Mouse (Mus musculus) forebrain, embryonic 13.5 days (tissue): ENCODE results near the gene Nmrk2. TPM values are rescaled to one million over a fixed set of nuclear protein-coding genes. Genes with fewer than 3 reads are reported as not detected.
"Not testable (repeated sequence)": the region's sequence is repeated elsewhere in the genome, so short reads cannot be mapped to it uniquely, and the experiment has no call there.

ENCODE experiments used
- ATAC-seq: fragments of 200-750 bp; cut with Nextera tagmentation; 2 replicates; pipeline ENCODE4 v1.8.0; 2017
- H3K27ac ChIP-seq: fragments of 300-500 bp; sonication (generic); 2 replicates; pipeline ENCODE4 v1.5.1; 2015; ENCODE audit warnings: inconsistent platforms, mild to moderate bottlenecking, moderate library complexity
- H3K27me3 ChIP-seq: fragments of 300-500 bp; sonication (generic); 2 replicates; pipeline ENCODE4 v1.6.1; 2015; ENCODE audit warnings: mild to moderate bottlenecking, inconsistent platforms
- H3K36me3 ChIP-seq: fragments of 300-500 bp; sonication (generic); 2 replicates; pipeline ENCODE4 v1.6.1; 2015; ENCODE audit warnings: mild to moderate bottlenecking, inconsistent platforms; ENCODE audit not compliant: poor library complexity, severe bottlenecking
- H3K4me1 ChIP-seq: fragments of 300-500 bp; sonication (generic); 2 replicates; pipeline ENCODE4 v1.6.1; 2015; ENCODE audit warnings: inconsistent platforms
- H3K4me2 ChIP-seq: fragments of 300-500 bp; sonication (generic); 2 replicates; pipeline ENCODE4 v1.6.1; 2015; ENCODE audit warnings: inconsistent platforms, mild to moderate bottlenecking, moderate library complexity
- H3K4me3 ChIP-seq: fragments of 300-500 bp; sonication (generic); 2 replicates; pipeline ENCODE4 v1.5.1; 2015; ENCODE audit warnings: mild to moderate bottlenecking, inconsistent platforms
- H3K9ac ChIP-seq: fragments of 300-500 bp; sonication (generic); 2 replicates; pipeline ENCODE4 v1.6.1; 2015; ENCODE audit warnings: mild to moderate bottlenecking, inconsistent platforms
- H3K9me3 ChIP-seq: fragments of 300-500 bp; sonication (generic); replicated peaks from 2 replicates; pipeline ENCODE4 v1.6.1; 2016; ENCODE audit warnings: inconsistent platforms
- WGBS: fragments of 180-500 bp; shearing (Covaris S2); methylation state at CpG from one replicate; pipeline ENCODE4 v1.1.7; 2015; 5-methylcytosine and 5-hydroxymethylcytosine counted together
- polyA plus RNA-seq: library from polyadenylated mRNA; unstranded; fragments of >200 nt; fragmentation: Nextera tagmentation; extraction: Ambion mirVana; gene quantifications from 2 replicates; pipeline ENCODE4 v1.2.1, GENCODE M21; 2015

The Nmrk2 gene
- polyA plus RNA-seq, 1 experiment from 2014 or later, result not detected

DNA sequence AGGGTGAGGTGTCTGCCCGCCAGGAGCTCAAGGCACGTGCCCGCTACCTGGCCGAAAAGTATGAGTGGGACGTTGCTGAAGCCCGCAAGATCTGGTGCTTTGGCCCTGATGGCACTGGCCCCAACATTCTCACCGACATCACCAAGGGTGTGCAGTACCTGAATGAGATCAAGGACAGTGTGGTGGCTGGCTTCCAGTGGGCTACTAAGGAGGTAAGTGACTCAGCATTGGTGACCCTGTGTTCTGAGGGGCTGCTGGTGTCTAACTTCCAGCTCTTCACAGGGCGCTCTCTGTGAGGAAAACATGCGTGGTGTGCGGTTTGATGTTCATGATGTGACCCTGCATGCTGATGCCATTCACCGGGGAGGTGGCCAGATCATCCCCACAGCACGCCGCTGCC is 20.9 kb downstream of the Nmrk2 start:
- Histone ChIP-seq H3K27ac (no peak overlapping the region), H3K36me3 (peaks cover 70% of the 10 kb centered on the region), H3K4me1 (peaks cover 56% of the 10 kb centered on the region), H3K27me3 (no peaks in the 10 kb centered on the region), H3K9ac (no peak overlapping the region), H3K4me2 (no peak overlapping the region), H3K9me3 (no peaks in the 10 kb centered on the region), H3K4me3 (no peak overlapping the region)
- no peak for ATAC-seq
- 92% methylated on average over 13 of the region's 13 CpGs for WGBS

DNA sequence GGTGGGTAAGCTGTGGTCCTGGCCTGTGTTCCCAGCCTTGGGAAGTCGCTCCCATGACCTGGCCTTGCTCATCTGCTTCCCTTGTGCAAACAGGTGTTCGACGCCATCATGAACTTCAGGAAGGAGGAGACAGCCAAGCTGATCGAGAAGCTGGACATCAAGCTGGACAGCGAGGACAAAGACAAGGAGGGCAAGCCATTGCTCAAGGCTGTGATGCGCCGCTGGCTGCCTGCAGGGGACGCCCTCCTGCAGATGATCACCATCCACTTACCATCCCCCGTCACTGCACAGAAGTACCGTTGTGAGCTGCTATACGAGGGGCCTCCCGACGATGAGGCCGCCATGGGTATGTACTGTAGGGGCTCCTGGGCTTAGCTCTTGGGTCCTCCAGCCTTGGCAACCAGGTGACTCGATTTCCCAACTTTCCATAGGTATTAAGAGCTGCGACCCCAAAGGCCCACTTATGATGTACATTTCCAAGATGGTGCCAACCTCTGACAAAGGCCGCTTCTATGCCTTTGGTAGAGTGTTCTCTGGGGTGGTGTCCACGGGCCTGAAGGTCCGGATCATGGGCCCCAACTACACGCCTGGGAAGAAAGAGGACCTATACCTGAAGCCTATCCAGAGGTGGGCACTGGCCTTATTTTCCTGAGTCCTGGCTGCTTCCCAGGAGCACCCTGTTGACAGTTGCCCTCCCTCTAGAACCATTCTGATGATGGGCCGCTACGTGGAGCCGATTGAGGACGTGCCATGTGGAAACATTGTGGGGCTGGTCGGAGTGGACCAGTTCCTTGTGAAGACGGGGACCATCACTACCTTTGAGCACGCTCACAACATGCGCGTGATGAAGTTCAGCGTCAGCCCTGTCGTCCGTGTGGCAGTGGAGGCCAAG is 22.2 kb downstream of the Nmrk2 start:
- Histone ChIP-seq H3K36me3 (peaks cover 60% of the 10 kb centered on the region), H3K9me3 (no peaks in the 10 kb centered on the region), H3K9ac (no peak overlapping the region; the same call in 1 of the 2 replicates), H3K4me2 (no peak overlapping the region), H3K4me1 (peaks cover 63% of the 10 kb centered on the region), H3K27ac (no peak overlapping the region), H3K27me3 (no peaks in the 10 kb centered on the region), H3K4me3 (no peak overlapping the region)
- no peak for ATAC-seq
- 90% methylated on average over 32 of the region's 32 CpGs for WGBS

DNA sequence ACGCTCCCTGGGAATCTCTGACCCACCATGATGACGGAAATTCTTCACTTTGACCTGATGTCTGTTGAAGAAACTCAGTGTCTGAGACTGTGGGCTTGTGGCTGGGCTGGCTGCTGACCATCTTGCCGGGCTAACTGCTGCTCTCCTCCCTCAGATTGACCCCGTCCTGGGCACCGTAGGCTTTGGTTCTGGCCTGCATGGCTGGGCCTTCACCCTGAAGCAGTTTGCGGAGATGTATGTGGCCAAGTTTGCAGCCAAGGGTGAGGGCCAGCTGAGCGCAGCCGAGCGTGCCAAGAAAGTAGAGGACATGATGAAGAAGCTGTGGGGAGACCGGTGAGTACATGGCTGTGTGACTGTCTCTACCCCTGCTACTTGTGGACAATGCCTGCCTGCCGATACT is 22.9 kb downstream of the Nmrk2 start:
- H3K27me3 ChIP-seq, result no peaks in the 10 kb centered on the region
- H3K9me3 ChIP-seq, result no peaks in the 10 kb centered on the region
- peak overlapping the region; percentile 98; the same call in 1 of the 2 replicates for H3K4me2 ChIP-seq
- peak overlapping the region; percentile 17; the same call in 1 of the 2 replicates for H3K9ac ChIP-seq
- H3K27ac ChIP-seq, result no peak overlapping the region
- H3K36me3 ChIP-seq, result peaks cover 53% of the 10 kb centered on the region
- ATAC-seq, result no peak
- WGBS, result 93% methylated on average over 11 of the region's 11 CpGs
- peaks cover 65% of the 10 kb centered on the region for H3K4me1 ChIP-seq
- H3K4me3 ChIP-seq, result no peak overlapping the region; the same call in 1 of the 2 replicates

DNA sequence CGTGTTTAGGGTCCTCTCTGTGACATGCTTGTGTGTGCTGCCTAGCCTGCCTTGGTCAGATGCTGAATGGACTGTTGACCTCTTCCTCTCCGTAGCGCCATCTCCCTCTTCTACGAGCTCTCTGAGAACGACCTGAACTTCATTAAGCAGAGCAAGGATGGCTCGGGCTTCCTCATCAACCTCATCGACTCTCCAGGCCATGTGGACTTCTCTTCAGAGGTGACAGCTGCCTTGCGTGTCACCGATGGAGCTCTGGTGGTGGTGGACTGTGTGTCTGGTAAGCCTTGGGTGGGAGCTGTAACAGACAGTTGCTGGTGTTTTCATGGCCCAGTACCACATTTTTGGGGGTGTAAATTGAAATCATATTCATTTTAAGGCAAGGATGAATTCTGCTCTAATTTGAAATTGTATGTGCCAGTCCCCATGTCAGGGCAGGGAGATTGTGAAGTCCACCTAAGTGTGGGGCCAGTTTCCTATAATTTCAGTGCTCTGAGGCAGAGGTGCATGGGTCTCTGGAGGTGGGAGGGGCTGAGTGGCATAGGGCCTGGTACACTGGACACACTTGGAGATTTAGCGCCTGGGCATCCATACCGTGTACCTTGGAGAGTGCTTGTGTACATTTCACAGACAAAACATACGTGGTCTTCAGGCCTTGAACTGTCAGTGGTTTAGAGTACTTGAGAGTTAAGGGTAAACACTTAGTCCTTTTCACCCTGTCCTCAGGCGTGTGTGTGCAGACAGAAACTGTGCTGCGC is 23.7 kb downstream of the Nmrk2 start:
- H3K36me3 ChIP-seq, result peaks cover 53% of the 10 kb centered on the region
- H3K27me3 ChIP-seq, result no peaks in the 10 kb centered on the region
- peak overlapping the region; percentile 98 for H3K4me2 ChIP-seq
- no peak for ATAC-seq
- WGBS, result 72% methylated on average over 14 of the region's 14 CpGs
- peaks cover 67% of the 10 kb centered on the region for H3K4me1 ChIP-seq
- H3K9me3 ChIP-seq, result no peaks in the 10 kb centered on the region
- peak overlapping the region; percentile 99 for H3K4me3 ChIP-seq
- H3K9ac ChIP-seq, result peak overlapping the region; percentile 100
- H3K27ac ChIP-seq, result 0 out of 2 replicates have a peak overlapping the region, but pooled peaks have one; percentile 88

DNA sequence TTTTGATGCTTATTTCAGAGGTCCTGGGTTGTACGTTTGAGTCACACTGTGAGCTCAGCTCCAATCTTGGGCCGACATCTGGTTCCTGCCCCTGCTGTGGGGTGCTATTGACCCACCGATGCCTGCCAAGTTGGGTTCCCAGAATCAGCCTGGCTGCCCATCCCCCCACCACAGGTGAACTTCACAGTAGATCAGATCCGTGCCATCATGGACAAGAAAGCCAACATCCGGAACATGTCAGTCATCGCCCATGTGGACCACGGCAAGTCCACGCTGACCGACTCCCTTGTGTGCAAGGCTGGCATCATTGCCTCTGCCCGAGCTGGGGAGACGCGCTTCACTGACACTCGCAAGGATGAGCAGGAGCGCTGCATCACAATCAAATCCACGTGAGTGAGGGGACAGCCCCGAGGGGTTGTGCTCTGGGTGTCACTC is 24.3 kb downstream of the Nmrk2 start:
- peaks cover 67% of the 10 kb centered on the region for H3K4me1 ChIP-seq
- peak overlapping the region; percentile 99 for H3K4me3 ChIP-seq
- no peak for ATAC-seq
- peak overlapping the region; percentile 100 for H3K9ac ChIP-seq
- peaks cover 53% of the 10 kb centered on the region for H3K36me3 ChIP-seq
- peak overlapping the region; percentile 88; the same call in 1 of the 2 replicates for H3K27ac ChIP-seq
- peak overlapping the region; percentile 98 for H3K4me2 ChIP-seq
- WGBS, result 15% methylated on average over 16 of the region's 16 CpGs
- H3K27me3 ChIP-seq, result no peaks in the 10 kb centered on the region
- H3K9me3 ChIP-seq, result no peaks in the 10 kb centered on the region

DNA sequence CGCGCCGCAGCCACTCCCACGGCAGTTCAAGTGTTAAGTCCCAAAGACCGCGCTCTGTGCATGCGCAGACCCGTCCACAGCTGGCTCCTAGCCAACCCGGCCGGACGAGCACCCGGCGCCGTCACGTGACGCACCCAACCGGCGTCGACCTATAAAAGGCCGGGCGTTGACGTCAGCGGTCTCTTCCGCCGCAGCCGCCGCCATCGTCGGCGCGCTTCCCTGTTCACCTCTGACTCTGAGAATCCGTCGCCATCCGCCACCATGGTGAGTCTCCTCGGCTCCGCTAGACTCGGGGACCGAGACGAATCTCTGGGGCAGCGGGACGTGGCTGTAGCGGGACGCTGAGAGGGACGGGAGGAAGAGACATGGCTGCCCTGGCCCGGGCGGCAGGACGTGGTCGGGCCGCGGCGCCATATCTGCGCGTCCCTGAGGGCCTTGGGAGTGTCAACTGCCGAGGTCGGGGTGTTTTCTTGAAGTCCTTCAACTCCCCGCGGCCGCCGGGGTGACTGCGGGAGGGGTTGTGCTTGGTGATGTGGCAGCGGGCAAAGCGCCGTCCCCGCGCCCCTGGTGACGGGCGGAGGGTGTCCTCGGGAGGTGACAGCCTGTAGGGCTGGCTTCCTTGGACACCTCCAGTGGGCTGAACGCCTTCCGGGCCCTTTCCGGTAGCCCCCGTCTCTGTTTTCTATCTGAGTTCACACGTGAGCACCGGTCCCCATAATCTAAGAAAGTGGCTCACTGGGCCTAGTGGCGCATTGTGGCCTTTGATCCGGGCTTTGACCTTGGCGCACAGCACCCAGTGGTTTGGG is 25.2 kb downstream of the Nmrk2 start, which contains the start of gene Eef2:
Gene Eef2 (plus strand): TSS at position 166 of the 806 bp plus-strand sequence.
- peak within 1 kb of the TSS; percentile 98 for H3K4me2 ChIP-seq
- no peaks in the 10 kb centered on the region for H3K9me3 ChIP-seq
- 0% methylated on average over 76 of the region's 77 CpGs for WGBS
- peaks cover 44% of the 10 kb centered on the region for H3K36me3 ChIP-seq
- peak within 1 kb of the TSS; percentile 99 for H3K4me3 ChIP-seq
- peak; percentile 74 for ATAC-seq
- H3K27me3 ChIP-seq, result no peaks in the 10 kb centered on the region
- peaks cover 59% of the 10 kb centered on the region for H3K4me1 ChIP-seq
- H3K9ac ChIP-seq, result peak within 1 kb of the TSS; percentile 100
- H3K27ac ChIP-seq, result peak within 1 kb of the TSS; percentile 93

DNA sequence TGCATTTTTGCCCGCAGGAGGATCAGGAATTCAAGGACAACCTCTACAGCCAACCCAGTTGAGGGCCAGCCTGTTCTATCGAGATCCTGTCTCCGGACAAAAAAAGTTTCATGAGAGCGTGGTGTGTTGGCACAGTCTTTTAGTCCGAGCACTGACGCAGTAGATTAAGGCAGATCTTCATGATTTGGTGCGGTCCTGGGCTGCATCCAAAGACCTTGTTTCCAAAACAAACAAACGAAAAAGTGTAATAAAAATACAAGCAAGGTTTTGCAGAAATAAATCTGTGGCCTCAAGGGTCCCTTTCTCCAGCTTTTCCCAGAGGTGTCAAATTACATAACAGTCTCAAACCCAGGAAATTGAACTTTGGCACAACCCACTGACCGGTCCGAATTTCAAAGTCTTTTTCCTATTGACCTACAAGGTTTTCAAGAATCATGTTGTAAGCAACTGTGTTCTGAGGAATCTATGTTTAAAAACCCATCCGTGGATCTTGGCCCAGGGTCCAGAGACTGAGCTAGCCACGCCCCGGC is 25.9 kb downstream of the Nmrk2 start:
- no peaks in the 10 kb centered on the region for H3K9me3 ChIP-seq
- H3K4me1 ChIP-seq, result peaks cover 52% of the 10 kb centered on the region
- 7% methylated on average over 13 of the region's 13 CpGs for WGBS

DNA sequence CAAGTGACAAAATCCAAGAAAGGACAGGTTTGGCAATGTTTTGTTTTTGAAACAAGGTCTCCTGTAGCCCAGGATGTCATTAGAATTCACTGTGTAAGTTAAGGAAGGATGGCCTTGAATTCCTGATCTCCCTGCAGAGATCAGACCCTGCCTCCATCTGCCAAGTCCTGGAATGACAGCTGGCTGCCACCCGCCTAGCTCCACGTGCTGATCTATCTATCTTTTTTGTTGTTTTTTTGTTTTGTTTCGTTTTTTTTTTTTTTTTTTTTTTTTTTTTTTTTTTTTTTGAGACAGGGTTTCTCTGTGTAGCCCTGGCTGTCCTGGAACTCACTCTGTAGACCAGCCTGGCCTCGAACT is 26.5 kb downstream of the Nmrk2 start:
- not testable (repeated sequence) for ATAC-seq, H3K27me3 ChIP-seq, H3K9me3 ChIP-seq
- WGBS, result 14% methylated on average over 4 of the region's 4 CpGs
- H3K36me3 ChIP-seq, result peaks cover 31% of the 10 kb centered on the region
- peaks cover 52% of the 10 kb centered on the region for H3K4me1 ChIP-seq
- H3K4me3 ChIP-seq, result peak overlapping the region; percentile 37
- peak overlapping the region; percentile 59 for H3K9ac ChIP-seq
- peak overlapping the region; percentile 98 for H3K4me2 ChIP-seq
- H3K27ac ChIP-seq, result peak overlapping the region; percentile 93

More for the DNA sequence above, 25.9 kb downstream of the Nmrk2 start:
- no peaks in the 10 kb centered on the region for H3K27me3 ChIP-seq
- no peak overlapping the region for H3K9ac ChIP-seq
- peak overlapping the region; percentile 93 for H3K27ac ChIP-seq
- peak overlapping the region; percentile 98 for H3K4me2 ChIP-seq
- peaks cover 37% of the 10 kb centered on the region for H3K36me3 ChIP-seq
- H3K4me3 ChIP-seq, result peak overlapping the region; percentile 99
- peak; percentile 6; the same call in 1 of the 2 replicates for ATAC-seq

DNA sequence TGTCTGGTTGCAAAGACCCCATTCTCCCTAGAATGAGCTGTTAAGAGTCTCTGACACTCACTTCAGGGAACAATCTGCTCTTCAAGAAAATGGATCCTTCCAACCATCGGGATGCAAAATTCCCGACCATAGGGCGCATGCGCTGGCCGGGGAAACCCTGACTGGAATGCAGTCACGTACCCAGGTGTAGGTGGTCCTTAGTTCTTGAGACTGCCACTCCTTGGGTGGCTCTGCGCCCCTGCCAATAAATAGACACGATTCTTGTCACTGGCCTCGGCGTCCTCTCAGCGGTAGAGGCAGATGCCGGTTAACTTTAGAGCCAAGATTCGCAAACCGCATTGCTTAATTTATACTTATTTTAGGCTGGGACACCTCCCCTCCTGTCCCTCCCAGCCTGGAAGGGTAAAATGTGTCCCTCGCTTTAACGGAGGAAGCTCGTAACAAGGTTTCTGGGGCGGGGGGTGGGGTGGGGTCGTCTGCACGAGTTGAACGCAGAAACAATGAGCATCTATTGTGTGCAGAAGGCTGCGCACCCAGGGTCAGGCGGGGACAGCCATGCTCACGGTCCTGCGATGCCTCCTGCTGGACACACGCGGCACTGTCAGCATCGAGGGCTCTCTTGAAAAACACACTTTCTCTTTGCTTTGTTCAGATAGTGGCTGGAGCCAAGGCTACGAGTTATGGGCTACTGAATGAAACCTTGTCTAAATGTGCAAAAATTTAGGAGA is 27.1 kb downstream of the Nmrk2 start:
- H3K36me3 ChIP-seq, result peaks cover 25% of the 10 kb centered on the region
- ATAC-seq, result peak; percentile 63
- H3K9ac ChIP-seq, result peak overlapping the region; percentile 59
- H3K4me1 ChIP-seq, result peaks cover 52% of the 10 kb centered on the region
- H3K4me3 ChIP-seq, result peak overlapping the region; percentile 37
- peak overlapping the region; percentile 93 for H3K27ac ChIP-seq
- WGBS, result 1% methylated on average over 29 of the region's 29 CpGs
- H3K4me2 ChIP-seq, result peak overlapping the region; percentile 68
- no peaks in the 10 kb centered on the region for H3K27me3 ChIP-seq
- no peaks in the 10 kb centered on the region for H3K9me3 ChIP-seq

DNA sequence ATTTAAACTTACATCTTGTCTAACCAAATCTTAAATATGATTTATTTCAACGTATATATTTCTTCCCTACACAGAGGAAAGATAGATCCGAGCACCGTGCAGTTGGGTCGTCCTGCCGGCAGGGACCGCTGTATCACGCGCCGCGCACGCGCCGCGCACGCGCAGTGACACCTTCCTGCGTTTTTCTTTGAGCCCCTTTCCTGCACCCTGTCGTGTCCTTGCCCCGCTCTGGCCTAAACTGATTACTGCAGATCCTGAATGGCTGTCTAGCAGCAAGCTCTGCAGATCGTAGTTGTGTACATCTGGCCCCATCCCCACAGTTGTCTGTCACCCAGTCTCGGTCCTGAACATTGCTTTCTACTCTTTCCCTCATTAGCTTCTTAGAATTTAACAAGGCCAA is 28.7 kb downstream of the Nmrk2 start:
- H3K4me1 ChIP-seq, result peaks cover 49% of the 10 kb centered on the region
- H3K36me3 ChIP-seq, result peaks cover 9% of the 10 kb centered on the region
- H3K27ac ChIP-seq, result peak overlapping the region; percentile 93

More for the DNA sequence above, 28.7 kb downstream of the Nmrk2 start:
- ATAC-seq, result peak; percentile 30
- Histone ChIP-seq H3K4me3 (peak overlapping the region; percentile 22), H3K9ac (peak overlapping the region; percentile 58), H3K4me2 (peak overlapping the region; percentile 52), H3K9me3 (no peaks in the 10 kb centered on the region), H3K27me3 (no peaks in the 10 kb centered on the region)
- WGBS, result 3% methylated on average over 21 of the region's 21 CpGs
